ENCODE assay signal across 9 mouse cellular contexts in the genomic region with DNA sequence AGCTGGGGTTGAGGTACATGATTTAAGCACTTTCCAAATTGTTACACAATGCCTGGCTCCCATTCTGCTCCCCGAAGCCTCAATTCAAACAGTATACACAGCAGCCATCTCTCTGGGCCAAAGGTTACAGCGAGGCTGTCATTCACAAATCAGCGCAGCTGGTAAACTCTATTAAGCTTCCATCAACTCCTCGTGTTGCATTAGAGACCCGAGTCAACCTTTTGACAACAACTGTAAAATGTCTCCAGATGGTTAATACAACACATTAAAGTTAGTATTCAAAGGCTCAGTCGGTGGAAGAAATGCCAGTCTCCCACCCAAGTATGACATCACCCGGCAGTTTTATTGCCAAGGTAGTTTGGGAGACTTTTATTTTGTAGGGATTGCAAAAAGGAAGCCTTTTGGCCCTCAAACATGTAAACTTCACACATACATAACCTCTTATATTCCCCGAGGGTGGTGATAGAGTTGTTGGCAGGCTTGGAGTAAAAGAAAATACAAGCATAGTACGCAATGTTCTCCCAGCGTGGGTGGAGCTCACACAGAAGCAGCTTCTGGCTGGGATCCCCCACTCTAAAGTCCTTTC.
A peak's percentile ranks its signal among the peaks of the same experiment; 100 is the strongest.
DNase-seq lines count a peak whose midpoint lies in the region; ATAC-seq and TF ChIP-seq lines count a peak whose summit lies in the region.
"Had no signal": no experiment of that assay in that cellular context is flagged by ENCODE, and none has a peak within 500 bp of the region (broad histone marks: within the 10 kb centered on the region; RNA-seq: fewer than 3 reads in every experiment).

No protein-coding gene starts in this region.

- H3K9me3 ChIP-seq in kidney, postnatal 0 days (replicated peaks; ENCODE audit: low read length) = no peaks in the 10 kb centered on the region
- no peaks in the 10 kb centered on the region for H3K9me3 ChIP-seq in limb, embryonic 11.5 days (ENCODE audit: control insufficient read depth, low read length)
- H3K9me3 ChIP-seq: neural tube, embryonic 12.5 days had no signal

- H3K9ac ChIP-seq in kidney, postnatal 0 days (ENCODE audit: low read depth, low read length) = no peak overlapping the region
- H3K9ac ChIP-seq in limb, embryonic 11.5 days (ENCODE audit: low read length) = no peak overlapping the region
- H3K9ac ChIP-seq: neural tube, embryonic 12.5 days had no signal

- no peak for TF ChIP-seq POLR2A in brain, embryonic 14.5 days (IDR thresholded peaks at IDR 0.05; ENCODE audit: borderline replicate concordance, extremely low read depth, insufficient read depth, insufficient read length, poor library complexity, severe bottlenecking)

- 23% methylated on average over 10 of the region's 10 CpGs for WGBS in kidney, postnatal 0 days
- WGBS in limb, embryonic 11.5 days = 26% methylated on average over 10 of the region's 10 CpGs

- peak; percentile 85 for DNase-seq in kidney, postnatal 0 days (ENCODE audit: low spot score)
- DNase-seq in kidney, adult 11 months = no peak
- DNase-seq in brain, embryonic 14.5 days (ENCODE audit: low read depth) = peak; percentile 90
- peak; percentile 75 for DNase-seq in forelimb bud, embryonic 11.5 days (ENCODE audit: low read depth, low spot score)
- DNase-seq in limb, embryonic 11.5 days (ENCODE audit: low spot score) = peak; percentile 70
- DNase-seq in thymus, postnatal 14 days = no peak
- no peak for DNase-seq in B cell, adult 2 months

- no peak overlapping the region for H3K4me3 ChIP-seq in kidney, postnatal 0 days (replicated peaks; ENCODE audit: low read depth, low read length)
- no peak overlapping the region for H3K4me3 ChIP-seq in limb, embryonic 11.5 days (ENCODE audit: low read depth, low read length)
- H3K4me3 ChIP-seq: neural tube, embryonic 12.5 days had no signal

- no peak; the same call in 1 of the 2 replicates for ATAC-seq in kidney, postnatal 0 days (replicated peaks; ENCODE audit: low FRiP score, low read depth)
- ATAC-seq in limb, embryonic 11.5 days (ENCODE audit: insufficient number of reproducible peaks, low FRiP score, low TSS enrichment, low read depth) = peak; percentile 68; the same call in 1 of the 2 replicates
- no peak for ATAC-seq in inflammation-experienced regulatory T-cells, adult 6 months

- no peaks in the 10 kb centered on the region for H3K27me3 ChIP-seq in kidney, postnatal 0 days (ENCODE audit: insufficient read depth, low read length)
- no peaks in the 10 kb centered on the region for H3K27me3 ChIP-seq in limb, embryonic 11.5 days (ENCODE audit: control insufficient read depth, insufficient read depth, low read length)
- H3K27me3 ChIP-seq: neural tube, embryonic 12.5 days had no signal

- H3K36me3 ChIP-seq in kidney, postnatal 0 days (ENCODE audit: insufficient read depth, low read length) = no peaks in the 10 kb centered on the region
- H3K36me3 ChIP-seq in limb, embryonic 11.5 days (ENCODE audit: control insufficient read depth, insufficient read depth, low read length) = no peaks in the 10 kb centered on the region
- H3K36me3 ChIP-seq: neural tube, embryonic 12.5 days had no signal

- H3K4me2 ChIP-seq in kidney, postnatal 0 days (ENCODE audit: low read length) = peak overlapping the region; percentile 23; the same call in 1 of the 2 replicates
- no peak overlapping the region for H3K4me2 ChIP-seq in limb, embryonic 11.5 days (ENCODE audit: low read depth, severe bottlenecking)
- H3K4me2 ChIP-seq: neural tube, embryonic 12.5 days had no signal

- H3K4me1 ChIP-seq in kidney, postnatal 0 days (replicated peaks; ENCODE audit: insufficient read depth, low read length) = peaks cover 17% of the 10 kb centered on the region; the same call in 1 of the 2 replicates
- H3K4me1 ChIP-seq in limb, embryonic 11.5 days (ENCODE audit: control insufficient read depth, insufficient read depth, low read length) = peaks cover 16% of the 10 kb centered on the region; the same call in 1 of the 2 replicates

- no peak for TF ChIP-seq CTCF in kidney, postnatal 0 days (IDR thresholded peaks at IDR 0.05; ENCODE audit: low read depth)
- no peak for TF ChIP-seq CTCF in brain, embryonic 14.5 days (IDR thresholded peaks at IDR 0.05; ENCODE audit: borderline replicate concordance, extremely low read depth, insufficient read depth, insufficient read length)

- H3K27ac ChIP-seq in kidney, postnatal 0 days = no peak overlapping the region
- H3K27ac ChIP-seq in limb, embryonic 11.5 days (replicated peaks; ENCODE audit: low read depth, low read length) = no peak overlapping the region

Comparison
In these comparisons a context has a peak if more than half of its experiments do, and no peak if none do; other contexts are left out.
1. DNase-seq: peak in kidney, postnatal 0 days (single experiment), brain, embryonic 14.5 days (single experiment), forelimb bud, embryonic 11.5 days (single experiment) and limb, embryonic 11.5 days (single experiment); none in kidney, adult 11 months (single experiment), thymus, postnatal 14 days (single experiment) and B cell, adult 2 months (0 of 2).